Mouse (Mus musculus) cerebellum, adult 18-20 months (tissue): ENCODE data around the gene Car11.
A peak's percentile ranks its signal among the peaks of the same experiment; 100 is the strongest.
"Not testable (repeated sequence)": the region's sequence is repeated elsewhere in the genome, so short reads cannot be mapped to it uniquely, and the experiment has no call there.

Experiments used
- DNase-seq, 2 experiments: peaks; one replicate each; pipeline ENCODE4 v3.0.0; 2021

Car11 gene

GRCm38 (mm10) chr7:45699523-45700141 is at the start of gene Car11:
Gene Car11 (plus strand): TSS chr7:45699843.
- DNase-seq: peak; percentile 57 to 66

- DNase-seq: not testable (repeated sequence)
Observed at GRCm38 (mm10) chr7:45650484-45650883, 49.2 kb upstream of the Car11 start.

- DNase-seq: no peak
Observed at GRCm38 (mm10) chr7:45654424-45655047, 45.1 kb upstream of the Car11 start.

GRCm38 (mm10) chr7:45660746-45661478 is 38.7 kb upstream of the Car11 start:
- no peak for DNase-seq

- DNase-seq: not testable (repeated sequence)
Observed at GRCm38 (mm10) chr7:45661702-45662101, 37.9 kb upstream of the Car11 start.

GRCm38 (mm10) chr7:45665303-45666138 is 34.1 kb upstream of the Car11 start:
- DNase-seq: no peak

- no peak for DNase-seq
Observed at GRCm38 (mm10) chr7:45666161-45666560, 33.5 kb upstream of the Car11 start, which contains the start of gene Fut2. Gene Fut2 (minus strand): TSS chr7:45666394.

GRCm38 (mm10) chr7:45667761-45668160 is 31.9 kb upstream of the Car11 start:
- no peak for DNase-seq

GRCm38 (mm10) chr7:45668921-45669320 is 30.7 kb upstream of the Car11 start:
- no peak for DNase-seq

GRCm38 (mm10) chr7:45677627-45678295 is 21.9 kb upstream of the Car11 start:
- DNase-seq: no peak

- DNase-seq: no peak
Observed at GRCm38 (mm10) chr7:45678513-45678912, 21.1 kb upstream of the Car11 start.

- no peak for DNase-seq
Observed at GRCm38 (mm10) chr7:45679966-45680621, 19.5 kb upstream of the Car11 start.

- DNase-seq: peak; percentile 53
Observed at GRCm38 (mm10) chr7:45681046-45681736, 18.5 kb upstream of the Car11 start.

- DNase-seq: peak; percentile 84 to 93
Observed at GRCm38 (mm10) chr7:45682144-45683126, 17.2 kb upstream of the Car11 start.

GRCm38 (mm10) chr7:45683396-45684050 is 16.1 kb upstream of the Car11 start, which contains the start of gene Ntn5:
Gene Ntn5 (plus strand): TSS chr7:45684022.
- no peak for DNase-seq

- DNase-seq: no peak
Observed at GRCm38 (mm10) chr7:45685811-45686210, 13.8 kb upstream of the Car11 start.

- no peak for DNase-seq
Observed at GRCm38 (mm10) chr7:45686841-45687240, 12.8 kb upstream of the Car11 start.

GRCm38 (mm10) chr7:45689099-45689498 is 10.5 kb upstream of the Car11 start:
- no peak for DNase-seq

GRCm38 (mm10) chr7:45689800-45690199 is 9.8 kb upstream of the Car11 start:
- DNase-seq: no peak
